Mouse (Mus musculus) cortical plate, adult 2 months (tissue): ENCODE results near the gene Srp9.

Experiments used
- CTCF ChIP-seq: fragments of 200-500 bp; IDR thresholded peaks from 2 replicates; pipeline ENCODE4 v1.5.1; 2011; ENCODE audit warnings: mild to moderate bottlenecking, control low read depth, low read length; ENCODE audit not compliant: insufficient read depth; ENCODE audit errors: extremely low read depth
- POLR2A ChIP-seq: fragments of 200-500 bp; IDR thresholded peaks from 2 replicates; pipeline ENCODE4 v1.6.1; 2011; ENCODE audit warnings: mild to moderate bottlenecking, low read length, control low read depth; ENCODE audit not compliant: insufficient read depth; ENCODE audit errors: extremely low read depth

DNA sequence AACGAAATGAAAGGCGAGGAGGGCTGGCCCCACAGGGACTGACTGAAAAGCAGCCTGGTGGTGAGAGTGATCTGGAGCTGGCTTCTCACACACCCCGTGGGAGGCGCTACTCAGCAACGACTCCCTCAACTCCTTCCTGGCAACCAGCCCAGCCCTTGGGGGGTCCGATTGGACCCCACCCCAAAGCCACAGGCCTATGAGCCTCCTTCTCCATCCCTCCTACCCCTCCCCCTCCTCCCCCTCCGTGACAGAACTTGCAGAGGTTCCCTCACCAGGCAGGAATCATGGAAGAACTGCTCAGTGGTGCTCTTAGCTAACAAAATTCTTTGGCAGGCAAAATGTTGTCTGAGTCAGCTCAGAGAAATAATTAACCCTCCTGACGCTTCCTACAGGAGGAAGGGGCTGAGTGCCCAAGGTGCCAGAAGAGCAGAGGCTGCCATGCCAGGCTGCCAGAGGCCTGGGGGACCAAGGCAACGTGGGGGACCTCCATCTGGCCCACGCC, 29.2 kb upstream of the Srp9 start:
- TF ChIP-seq CTCF, result no peak
- TF ChIP-seq POLR2A, result no peak
